Mouse (Mus musculus) c-Kit-positive CD71-positive TER-119-negative erythroid progenitor cells, embryonic 14.5 days (primary cell): Measurements from ENCODE around the gene Ppme1.

Experiments used
- DNase-seq: peaks from one replicate; pipeline ENCODE4 v3.0.0-alpha.2; 2013; ENCODE audit warnings: low read depth

Gene Ppme1

DNA sequence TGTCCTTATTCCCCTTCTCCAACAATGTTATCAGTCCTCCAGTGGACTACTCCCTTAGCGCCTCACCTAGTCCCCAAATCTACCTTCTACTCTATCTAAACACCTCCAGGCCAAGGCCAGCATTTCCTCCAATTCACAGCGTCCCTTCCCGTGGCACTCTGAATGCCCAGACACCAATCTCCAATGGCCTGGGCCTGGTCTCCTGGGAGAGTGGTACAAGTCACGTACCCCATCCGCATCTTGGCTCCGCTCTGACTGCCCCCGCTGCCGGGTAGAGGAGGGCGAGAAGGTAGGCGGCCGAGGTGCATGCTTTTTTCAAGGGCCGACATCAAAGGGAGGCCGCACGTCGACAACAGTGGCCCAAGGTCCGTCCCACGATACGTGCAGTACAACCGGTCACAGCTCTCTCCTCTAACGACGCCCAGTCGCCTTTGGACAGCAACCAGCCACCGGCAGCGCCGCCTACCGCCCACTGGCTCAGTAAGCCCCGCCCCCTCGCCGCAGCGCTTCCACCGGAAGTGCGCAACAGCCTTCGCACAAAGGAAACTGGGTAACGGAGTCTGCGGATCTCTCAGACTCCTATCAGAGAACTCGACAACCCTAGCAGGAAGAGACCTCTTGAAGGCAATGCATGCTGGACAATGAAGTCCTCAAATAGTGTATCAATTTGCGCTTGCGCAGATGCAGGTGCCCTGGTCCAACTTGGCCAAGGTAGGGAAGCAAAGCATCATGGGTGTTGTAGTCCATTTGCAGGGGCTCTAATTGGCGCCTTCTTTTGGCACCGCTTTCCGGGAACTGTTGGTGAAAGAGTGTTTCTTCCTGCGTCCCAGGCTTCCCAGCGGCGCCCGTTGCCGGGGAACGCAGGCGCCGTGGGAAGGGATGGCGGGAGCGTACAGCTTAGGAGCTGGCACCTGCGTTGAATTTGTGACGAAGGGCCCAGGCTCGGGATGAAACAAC lies at the start of gene Ppme1, which contains the start of gene C2cd3:
TSS of gene Ppme1 (minus strand) at position 813 of the 957 bp plus-strand sequence.
TSS of gene C2cd3 (plus strand) at position 739 of the 957 bp plus-strand sequence.
- peak; percentile 98 for DNase-seq

DNA sequence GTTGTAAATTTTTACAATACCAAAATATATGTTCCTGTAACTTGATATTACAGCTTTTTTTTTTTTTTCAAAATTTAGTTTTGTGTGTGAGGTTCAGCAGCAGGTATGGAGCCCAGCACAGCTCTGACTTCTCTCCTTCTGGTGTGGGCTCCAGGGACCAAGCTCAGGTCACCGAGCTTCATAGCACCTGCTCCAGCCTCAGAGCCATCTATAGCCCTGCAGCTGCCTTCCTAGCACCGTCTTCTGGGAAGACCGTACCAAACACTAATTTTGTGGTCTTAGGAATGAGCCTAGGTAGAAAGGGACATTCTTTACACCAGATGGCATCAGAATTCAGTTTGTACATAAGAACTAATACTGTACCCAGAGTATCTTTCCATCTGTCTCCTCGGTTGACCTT lies 36.6 kb upstream of the Ppme1 start:
- DNase-seq, result no peak

DNA sequence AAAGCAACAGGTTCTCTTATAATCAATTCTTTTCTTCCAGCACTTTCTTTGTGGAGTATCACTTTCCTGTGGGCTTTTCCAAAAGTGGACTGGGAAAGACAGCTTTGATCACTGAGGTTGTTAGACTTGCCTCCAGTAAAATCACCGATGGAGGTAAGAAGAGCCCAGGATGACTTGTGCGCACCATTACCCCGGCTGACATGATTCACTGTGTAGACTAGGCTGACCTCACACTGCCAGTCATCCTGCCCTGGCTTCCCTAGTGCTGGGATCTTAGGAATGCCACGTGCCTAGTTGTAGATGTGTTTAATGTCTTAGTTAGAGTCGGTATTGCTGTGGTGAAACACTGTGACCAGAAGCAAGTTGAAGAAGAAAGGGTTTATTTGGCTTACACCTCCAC lies 35.6 kb upstream of the Ppme1 start:
- no peak for DNase-seq

DNA sequence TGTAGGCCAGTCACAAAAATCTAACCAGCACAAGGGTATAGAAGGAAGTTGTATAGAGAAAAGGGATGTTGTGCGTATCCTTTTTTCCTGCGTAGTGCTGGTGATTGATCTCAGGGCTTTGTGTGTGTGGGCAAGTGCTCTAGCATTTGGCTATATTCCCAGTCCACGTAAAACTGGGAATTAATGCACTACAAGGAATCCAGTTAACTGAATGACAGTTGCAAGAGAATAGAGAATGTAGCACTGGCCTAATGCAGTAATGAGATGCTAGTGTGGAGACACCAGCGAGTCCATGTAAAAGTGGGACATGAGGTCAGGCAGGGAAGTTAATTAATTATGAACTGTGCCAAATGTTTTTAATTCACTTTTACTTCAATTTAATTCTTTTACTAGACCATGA lies 30.6 kb upstream of the Ppme1 start:
- DNase-seq, result no peak

- DNase-seq, result no peak
These were observed 28.9 kb upstream of the Ppme1 start for GRCm38 (mm10) chr7:100400899-100401539.

GRCm38 (mm10) chr7:100399231-100399913 lies 27.3 kb upstream of the Ppme1 start:
- no peak for DNase-seq

GRCm38 (mm10) chr7:100392265-100392664 lies 20.2 kb upstream of the Ppme1 start:
- no peak for DNase-seq

DNA sequence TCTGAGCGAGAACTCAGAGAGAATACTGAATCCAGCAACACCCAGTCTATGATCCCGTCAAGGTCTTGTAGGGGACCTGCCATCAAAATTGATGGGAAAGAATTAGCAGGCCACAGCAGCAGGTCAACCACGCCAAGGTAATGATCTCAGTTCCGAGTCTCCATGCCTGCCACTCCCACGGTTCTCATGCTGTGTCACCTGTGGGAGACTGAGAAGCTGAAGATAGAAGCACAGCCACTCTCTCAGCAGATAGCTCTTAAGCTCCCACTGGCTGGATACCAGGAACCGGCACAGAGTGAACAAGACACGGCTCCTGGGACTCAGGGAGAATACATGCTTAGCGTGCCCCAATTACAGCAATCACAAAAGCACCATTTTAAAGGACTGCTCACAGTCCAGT lies 18.1 kb upstream of the Ppme1 start:
- no peak for DNase-seq

GRCm38 (mm10) chr7:100388174-100388573 lies 16.1 kb upstream of the Ppme1 start:
- no peak for DNase-seq

GRCm38 (mm10) chr7:100383207-100383606 lies 11.1 kb upstream of the Ppme1 start:
- no peak for DNase-seq

GRCm38 (mm10) chr7:100381161-100381560 lies 9.1 kb upstream of the Ppme1 start:
- DNase-seq, result no peak

DNA sequence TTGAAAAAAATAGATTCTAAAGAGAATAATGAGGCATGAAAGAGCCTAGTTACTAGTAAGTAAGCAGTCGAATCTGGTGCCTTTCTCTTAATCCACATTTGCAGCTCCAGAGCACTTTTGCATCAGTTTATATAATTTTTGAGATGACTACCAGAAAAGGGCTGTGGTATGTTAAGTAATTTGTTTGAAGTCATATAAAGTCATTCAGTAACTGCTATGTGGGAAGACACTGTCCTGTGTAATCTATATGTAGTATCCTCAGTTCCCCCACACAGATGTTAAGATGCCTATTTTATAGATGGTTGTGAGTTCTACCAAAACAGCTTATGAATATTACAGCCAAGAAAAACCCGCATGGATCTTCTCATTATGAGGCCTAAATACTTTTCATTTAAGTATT lies 6.2 kb upstream of the Ppme1 start:
- no peak for DNase-seq

GRCm38 (mm10) chr7:100372452-100372980 lies 409 bp upstream of the Ppme1 start:
- DNase-seq, result peak; percentile 30

- DNase-seq, result no peak
These were observed 7.2 kb downstream of the Ppme1 start for GRCm38 (mm10) chr7:100364888-100365287.

DNA sequence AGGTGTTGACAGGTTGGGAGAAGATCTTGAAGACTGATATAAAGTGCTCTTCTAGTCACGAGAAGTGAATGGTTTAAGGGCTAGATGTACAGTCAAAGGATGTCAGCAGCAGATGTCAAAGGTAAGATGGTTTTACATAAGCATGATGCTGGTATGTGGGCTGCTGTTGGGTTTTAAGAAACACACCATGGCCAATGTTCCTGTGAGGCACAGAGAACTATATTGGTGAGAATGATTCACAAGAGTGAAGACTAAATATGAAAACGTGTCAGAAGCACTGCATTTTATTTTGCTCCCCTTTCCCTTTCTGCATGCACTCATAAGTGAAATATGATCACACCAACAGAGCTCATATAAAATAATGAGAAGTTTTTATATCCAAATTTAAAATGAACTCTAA lies 8.9 kb downstream of the Ppme1 start:
- no peak for DNase-seq

- no peak for DNase-seq
These were observed 14.3 kb downstream of the Ppme1 start for GRCm38 (mm10) chr7:100357856-100358255.

DNA sequence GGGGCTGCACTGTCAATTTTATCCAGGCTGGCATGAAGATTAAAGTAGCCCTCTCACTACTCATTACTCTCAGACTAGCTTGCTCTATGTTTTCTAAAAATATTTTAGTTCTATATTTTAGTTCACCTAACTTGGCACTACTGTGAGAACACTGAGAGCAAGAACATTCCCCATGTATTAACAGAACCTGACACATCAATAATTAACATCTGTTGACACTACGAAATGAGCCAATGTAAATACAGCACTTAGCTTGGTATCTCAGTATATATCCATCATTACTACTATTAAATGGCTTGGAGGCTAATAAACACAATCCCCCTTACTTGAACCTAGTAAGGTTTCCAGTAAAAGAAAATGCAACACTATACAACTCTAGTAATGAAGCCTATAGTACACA lies 15.3 kb downstream of the Ppme1 start:
- no peak for DNase-seq

DNA sequence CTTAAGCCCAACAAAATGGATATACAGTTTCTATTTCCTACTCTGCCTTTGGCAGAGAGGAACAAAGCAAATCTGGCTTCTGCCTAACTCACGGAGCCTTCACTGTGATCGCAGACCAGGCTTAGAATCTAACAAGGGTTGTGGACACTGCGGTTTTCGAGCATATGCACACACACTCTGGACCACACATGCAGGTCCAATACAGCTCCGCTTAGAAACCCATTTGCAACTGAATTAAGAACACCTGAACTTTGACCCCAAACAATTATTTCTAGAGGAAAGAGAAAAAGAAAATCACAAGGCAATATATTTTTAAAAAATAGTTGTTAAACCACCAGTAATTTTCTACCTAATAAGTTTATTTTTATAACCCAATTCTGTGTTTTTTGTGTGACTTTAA lies 15.8 kb downstream of the Ppme1 start:
- DNase-seq, result no peak

- no peak for DNase-seq
These were observed 17.1 kb downstream of the Ppme1 start for GRCm38 (mm10) chr7:100354984-100355383.

- no peak for DNase-seq
These were observed 36.2 kb downstream of the Ppme1 start for GRCm38 (mm10) chr7:100335921-100336320.

- DNase-seq, result no peak
These were observed 40.8 kb downstream of the Ppme1 start for GRCm38 (mm10) chr7:100331269-100331668.

DNA sequence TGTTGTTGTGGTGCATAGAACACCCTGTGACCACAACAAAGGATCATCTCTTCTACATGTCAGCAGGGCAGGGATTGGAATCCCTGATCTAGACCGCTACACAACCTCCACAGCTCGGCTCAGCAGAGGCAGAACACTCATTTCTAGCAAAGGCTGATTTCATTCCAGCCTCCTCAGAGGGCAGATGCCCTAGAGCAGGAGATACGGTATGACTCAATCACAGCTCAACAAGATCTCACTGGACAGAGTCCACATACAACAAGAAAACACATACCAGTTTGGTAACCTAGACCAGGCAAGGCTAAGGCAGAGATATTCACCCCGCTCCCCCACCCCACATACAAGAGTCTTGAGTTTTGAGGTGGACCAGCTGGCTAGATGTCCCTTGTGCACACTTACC lies 43.5 kb downstream of the Ppme1 start:
- no peak for DNase-seq
